Mouse (Mus musculus) cerebellum, adult 11-12 months (tissue): ENCODE measurements around the gene Arid1b.

Source experiments
- DNase-seq: peaks from one replicate; pipeline ENCODE4 v3.0.0; 2022

Arid1b gene

DNA sequence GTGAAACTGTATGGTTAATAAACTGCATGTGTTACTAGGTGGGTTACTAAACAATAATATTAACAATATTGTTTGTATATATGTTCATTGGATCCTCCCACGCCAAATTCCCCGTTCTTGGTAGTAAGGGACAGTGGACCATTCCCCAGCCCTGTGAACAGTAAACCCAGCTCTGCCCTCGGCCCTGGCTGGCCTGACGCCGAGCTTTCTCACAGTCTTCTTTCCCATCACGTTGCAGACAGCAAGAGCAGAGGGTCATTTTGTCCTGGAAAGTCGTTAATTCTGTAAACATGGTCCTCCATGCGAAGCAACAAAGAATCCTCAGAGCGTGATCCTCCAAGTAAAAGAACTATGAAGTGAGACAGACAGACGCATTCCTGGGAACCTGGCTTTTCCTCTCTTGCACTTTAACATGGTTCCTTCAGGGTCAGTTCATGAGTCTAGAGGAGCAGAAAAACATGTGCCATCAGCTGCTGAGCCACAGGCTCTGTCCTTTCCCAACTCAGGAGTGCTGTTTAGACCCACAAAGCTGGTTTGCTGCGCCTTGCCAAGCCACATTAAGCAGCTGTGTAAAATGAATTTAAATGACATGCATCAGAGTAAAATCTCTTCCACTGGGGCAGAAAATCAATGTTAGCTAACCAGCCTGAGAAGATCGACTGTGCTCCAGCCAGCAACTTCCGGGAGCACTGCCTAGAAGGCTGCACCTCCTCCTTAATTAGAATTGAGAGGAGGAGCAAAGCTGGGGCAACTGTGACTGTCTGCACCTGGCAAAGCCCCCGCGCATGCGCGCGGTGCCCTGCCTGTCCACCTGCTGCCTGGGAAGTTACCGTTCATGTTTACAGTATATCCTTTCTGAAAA lies 301.2 kb downstream of the Arid1b start:
- DNase-seq, result peak; percentile 91

DNA sequence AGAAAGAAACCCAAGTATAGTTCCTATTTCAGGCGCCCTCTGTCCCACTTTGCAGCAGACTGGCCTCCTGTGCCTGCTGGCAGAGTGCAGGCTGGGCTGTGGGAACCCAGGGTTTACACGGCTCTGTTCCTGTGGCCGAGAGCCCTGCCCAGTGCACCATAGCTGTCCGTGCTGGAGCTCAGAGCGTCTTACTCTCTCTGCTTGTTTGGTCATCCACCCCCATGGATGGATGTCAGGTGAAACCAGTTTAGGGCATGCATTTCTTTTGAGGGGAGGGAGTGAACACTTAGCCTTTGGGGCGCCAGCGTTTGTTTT lies 301.8 kb downstream of the Arid1b start:
- no peak for DNase-seq

DNA sequence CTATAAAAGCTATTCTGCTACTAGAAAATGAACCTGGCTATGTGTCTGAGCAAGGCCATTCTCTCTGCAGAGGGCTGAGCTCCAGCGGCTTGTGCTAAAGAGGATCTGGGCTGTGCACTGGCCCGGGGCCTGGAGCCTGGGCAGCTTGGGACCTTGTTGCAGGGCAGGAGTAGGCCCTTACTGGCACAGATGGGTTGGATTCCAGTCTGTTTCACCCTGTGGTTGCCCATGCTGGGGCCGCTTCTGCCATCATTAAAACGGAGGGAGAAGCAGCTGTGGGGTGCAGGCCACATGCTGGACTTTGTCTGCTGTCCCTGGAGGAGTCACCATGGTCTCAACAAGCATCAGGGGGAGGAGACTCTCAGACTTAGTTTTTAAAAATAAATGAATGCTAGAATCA lies 303.4 kb downstream of the Arid1b start:
- peak; percentile 56 for DNase-seq

DNA sequence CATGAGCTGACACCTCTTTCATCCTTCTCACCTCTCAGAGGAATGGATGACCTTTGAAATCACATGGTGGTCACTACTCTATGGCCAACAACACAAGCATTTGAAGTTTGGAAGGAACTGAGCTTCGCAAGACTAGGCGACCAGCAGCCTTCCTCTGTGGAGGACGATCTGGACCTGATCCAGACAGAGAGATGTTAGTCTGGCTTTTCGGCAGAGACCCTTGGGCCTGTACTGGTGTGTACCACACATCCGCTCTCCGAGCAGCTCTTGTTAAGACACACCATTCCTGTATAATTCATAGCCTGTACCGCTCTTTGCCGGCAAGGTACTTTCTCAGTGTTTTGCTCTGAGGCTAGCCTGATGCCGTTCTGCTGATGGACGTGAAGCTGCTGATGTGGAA lies 303.9 kb downstream of the Arid1b start:
- DNase-seq, result no peak

DNA sequence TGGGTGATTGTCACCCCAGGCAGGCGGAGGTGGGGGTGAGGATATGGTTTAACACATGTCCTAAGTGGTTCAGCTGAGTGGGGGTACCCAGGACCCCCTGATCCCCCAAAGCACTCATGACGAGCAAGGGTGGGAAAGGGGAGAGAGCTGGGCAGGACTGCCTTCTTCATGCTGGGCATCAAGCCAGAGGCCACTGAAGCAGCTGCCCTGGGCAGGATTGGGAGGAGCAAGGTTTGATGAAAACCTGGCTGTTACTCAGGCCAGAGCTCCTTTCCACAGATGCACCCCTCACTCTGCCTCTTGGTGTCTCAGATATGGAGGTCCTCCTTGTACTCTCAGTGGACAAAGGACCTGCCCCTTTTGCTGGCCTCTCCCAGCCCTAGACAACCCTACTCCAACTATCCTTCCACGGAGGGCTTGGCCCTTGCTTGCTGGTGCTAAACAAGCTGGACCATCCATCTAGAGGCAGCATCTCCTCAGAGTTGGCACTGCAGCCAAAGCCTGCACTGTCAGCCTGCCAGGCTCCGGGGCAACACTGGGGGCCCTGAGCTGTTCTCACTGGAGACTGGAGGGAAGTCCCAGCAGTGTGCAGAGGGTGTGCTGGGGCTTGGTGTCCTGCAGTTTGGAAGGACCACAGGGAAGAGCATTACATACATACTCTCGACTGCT lies 304.9 kb downstream of the Arid1b start:
- DNase-seq, result peak; percentile 67

DNA sequence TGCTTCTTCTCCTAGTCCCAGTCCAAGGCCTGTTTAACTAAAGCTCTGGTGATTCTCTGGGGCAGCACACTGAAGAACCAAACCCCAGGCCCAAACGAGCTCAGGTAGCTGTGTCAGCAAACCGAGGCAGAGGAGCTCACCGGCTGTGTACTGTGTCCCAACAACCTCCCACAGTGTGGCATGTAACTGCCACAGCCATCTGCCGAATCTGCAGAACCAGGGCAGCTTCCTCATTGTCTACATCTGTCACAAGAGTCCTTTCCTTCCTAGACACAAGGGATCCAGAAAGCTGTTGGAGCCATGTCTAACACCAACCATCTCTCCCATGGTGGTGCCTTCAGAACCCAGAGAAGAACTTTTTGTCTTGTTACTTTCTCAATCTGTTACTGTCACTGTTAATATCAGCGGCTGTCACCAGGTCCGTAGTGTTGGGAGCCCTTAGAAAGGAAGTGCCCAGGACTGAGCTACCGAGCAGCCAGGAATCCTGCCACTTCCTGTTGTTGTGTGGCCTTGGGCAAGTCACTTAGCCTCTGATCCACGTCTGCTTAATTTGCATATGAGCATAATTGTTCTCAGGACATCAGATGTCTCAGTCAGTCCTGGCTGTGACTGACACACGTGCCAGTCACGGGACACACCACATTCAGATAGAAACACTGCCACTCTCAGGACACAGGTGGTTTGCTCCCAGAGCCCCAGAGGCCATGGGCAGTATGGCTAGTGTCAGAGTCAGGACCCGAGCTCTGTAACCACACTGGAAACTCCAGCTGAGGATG lies 309.0 kb downstream of the Arid1b start:
- no peak for DNase-seq

DNA sequence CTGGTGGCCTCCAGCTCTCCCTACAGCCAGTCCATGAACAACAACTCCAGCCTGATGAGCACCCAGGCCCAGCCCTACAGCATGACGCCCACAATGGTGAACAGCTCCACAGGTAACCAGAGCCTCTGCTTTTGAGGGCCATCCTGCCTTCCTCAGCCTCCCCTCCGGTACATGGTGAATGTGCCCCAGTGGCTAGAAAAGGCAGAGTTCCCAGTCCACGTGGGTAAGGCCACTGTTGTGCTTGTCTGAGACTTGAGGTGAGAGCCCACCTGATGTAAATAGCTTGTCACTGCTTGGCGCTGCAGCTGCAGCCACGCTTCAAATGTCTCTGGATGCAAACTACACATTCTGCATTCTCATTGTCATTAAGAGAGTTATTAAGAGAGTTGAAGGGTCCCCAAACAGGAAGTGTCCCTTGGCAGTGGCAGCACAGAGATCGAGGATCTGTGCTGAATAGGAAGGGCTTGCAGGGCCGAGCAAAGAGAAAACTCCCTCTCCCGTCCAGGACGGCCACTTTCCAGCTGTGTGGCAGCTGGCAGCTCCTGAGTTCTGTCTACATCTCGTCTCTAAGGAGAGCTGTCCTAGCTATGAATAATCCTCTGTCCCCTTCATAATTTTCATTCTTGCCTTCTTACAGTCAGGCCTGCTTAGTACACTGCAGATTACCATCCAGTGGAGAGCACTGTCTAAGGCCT lies 311.8 kb downstream of the Arid1b start:
- no peak for DNase-seq

DNA sequence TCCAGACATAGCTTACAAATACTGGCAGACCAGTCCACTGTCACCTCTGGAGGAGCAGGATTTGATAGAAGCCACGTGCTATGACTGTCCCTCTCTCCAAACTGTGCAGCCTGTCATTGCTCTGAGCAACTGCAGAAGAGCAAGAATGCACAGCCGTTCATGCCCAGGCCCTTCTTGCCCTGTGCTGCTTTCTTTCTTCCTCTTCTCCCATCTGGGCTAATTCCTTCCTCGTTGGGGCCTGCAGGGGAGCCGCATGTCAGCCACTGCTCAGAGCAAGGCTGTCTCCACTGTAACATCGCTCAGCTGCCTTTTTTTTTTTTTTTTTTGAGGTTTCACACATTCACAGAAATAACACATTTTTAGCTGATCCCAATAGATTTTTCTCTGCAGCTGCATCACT lies 315.8 kb downstream of the Arid1b start:
- no peak for DNase-seq

DNA sequence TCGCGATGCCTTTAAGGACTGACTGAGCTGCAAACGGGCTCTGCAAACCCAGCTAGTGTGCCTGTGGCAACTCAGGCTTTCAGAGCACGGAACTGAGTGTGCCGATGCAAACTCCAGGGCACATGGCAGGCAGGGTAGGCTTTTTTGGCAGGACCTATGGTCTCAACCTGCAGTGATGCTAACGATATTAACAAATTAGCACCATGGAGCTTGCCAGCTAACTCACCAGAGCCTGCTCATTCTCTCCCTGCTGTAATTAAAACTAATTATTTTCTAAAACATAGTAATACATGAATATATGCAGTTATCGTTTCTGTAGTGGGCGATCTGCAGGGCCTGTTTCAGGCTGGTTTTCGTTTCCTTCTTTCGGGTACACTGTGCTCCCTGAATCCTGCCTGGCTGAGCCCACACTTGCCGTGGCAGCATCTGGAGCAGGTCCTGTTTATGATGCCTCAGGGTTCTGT lies 316.3 kb downstream of the Arid1b start:
- no peak for DNase-seq

DNA sequence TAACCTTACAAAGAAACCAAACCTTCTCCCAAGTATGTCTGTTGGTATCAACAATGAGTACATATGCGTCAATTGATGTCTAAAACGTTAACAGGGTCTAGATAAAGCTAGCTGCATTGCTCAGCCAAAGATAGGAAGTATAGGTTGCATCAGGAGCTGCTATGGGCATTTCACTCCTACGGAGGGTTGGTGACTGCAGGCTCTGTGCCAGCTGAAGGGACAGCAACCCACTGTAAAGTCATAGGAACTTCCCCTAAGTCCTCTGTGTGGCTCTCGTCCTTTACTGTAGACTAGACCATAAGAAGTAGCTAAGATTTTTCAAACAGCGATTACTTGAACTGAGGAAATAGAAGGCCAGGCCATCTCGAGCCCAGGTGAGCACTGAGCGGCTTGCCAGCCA lies 316.9 kb downstream of the Arid1b start:
- DNase-seq, result no peak

DNA sequence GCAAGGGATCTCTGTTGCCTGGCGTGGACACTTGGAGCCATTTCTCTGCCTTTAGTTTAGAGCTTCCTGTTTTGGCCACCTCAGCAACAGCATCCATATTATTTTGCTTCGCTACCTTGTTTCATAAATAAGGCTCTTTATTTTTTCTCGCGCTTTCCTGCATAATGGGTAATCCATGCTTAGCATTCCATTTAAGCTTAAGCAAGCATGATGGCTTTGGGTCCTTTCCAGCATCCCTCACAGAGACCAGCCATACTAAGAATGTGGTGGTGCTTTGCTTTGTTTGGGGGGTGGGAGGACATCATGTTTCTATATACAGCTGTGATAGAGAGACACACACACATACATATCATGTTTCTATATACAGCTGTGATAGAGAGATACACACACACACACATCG lies 318.2 kb downstream of the Arid1b start:
- DNase-seq, result no peak

DNA sequence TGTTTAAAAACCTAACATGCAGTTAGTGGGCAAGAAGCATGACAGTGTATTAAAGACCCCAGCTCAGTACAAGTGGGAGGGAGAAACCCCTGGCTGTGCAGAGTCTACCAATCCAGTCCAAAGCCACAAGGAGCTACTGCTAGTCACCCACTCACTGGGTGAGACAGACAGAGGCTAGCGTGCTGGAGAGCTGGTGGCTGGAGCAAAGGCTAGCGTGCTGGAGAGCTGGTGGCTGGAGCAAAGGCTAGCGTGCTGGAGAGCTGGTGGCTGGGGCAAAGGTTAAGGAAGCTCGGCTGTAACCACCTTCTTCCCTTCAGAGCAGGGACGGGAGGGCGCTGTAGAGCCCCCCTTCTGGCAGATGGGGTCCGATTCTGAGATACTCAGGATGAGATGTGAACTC lies 320.6 kb downstream of the Arid1b start:
- no peak for DNase-seq

DNA sequence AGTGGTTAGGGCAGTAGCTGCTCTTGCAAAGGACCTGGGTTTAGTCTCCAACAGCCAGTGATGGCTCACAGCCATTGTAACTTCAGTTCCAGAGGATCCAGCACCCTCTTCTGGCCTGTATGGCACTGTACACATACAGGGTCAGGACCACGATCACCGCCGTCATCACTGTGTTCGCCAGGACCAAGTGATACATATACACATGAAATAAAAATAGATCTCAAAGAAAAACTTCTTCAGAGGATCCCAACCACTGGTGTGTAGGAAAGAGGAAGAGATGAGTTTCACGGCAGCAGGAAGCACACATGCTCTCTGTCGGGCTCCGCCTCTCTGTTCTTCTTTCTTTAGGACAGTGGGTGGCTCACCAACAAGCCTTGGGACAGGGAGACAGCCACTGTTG lies 322.4 kb downstream of the Arid1b start:
- DNase-seq, result no peak

DNA sequence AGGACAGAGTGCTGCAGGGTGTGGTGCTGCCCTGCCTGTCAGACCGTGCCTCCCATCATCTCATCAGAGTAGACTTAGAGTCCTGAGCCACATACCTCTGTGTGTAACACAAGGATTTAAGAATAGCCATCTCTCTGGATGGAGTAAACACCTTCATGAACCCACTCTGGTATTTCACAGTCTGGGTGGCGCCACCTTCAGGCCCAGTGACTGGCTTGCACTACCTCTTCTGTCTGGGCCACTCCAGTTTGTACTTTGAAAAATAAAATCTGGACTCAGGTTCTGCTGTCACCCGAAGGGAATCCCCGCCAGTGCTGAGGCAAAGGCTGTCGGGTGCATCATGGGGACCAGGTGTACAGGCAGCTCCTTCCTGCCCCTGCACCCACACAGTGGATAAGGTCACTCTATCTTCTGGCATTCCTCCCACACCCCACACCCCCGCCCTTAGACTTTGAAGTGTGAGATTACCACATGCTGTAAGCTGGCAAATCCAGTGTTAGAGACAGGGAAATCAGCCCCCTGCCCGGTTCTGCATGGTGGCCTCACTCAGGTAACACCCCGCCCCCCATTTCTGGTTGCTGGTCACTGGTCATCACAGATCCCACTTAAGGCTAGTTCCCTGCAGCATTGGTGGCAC lies 327.6 kb downstream of the Arid1b start:
- DNase-seq, result no peak

DNA sequence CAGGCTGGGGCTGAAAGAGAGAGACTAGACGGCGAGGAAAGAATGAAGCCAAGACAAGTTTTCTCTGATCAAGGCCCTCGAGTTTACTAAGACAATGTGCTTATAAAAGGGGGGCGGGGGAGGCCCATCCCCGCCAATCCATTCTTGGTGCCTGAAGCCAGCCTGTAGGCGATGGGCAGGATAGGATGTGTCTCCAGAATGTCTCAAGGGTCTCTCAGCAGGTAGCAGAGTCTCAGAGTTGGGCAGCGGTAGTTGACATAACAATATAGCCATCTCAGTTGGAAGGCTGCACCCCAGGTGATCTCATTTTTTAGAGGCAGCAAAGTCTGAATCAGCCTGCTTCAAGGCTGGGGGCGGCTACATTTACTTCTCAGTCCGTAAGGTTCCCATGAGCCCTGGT lies 328.5 kb downstream of the Arid1b start:
- no peak for DNase-seq

DNA sequence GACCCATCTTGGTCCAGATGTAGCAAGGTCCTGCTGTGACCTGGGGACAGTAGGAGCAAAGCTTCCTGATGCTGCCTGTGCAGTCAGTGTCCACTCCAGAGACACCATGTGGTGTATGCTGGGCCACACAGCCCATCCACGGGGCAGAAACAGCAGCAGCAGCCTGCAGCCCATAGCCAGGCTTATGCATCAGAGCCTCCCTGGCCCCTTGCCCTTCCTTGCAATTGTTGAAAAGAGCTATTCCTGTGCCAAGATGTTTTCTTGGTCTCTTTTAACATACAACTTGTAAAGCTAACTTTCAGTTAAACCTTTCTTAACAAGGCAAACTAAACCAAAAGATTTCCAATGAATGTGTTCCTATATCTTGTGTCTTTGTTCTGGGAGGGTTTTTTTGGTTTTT lies 329.6 kb downstream of the Arid1b start:
- DNase-seq, result no peak

DNA sequence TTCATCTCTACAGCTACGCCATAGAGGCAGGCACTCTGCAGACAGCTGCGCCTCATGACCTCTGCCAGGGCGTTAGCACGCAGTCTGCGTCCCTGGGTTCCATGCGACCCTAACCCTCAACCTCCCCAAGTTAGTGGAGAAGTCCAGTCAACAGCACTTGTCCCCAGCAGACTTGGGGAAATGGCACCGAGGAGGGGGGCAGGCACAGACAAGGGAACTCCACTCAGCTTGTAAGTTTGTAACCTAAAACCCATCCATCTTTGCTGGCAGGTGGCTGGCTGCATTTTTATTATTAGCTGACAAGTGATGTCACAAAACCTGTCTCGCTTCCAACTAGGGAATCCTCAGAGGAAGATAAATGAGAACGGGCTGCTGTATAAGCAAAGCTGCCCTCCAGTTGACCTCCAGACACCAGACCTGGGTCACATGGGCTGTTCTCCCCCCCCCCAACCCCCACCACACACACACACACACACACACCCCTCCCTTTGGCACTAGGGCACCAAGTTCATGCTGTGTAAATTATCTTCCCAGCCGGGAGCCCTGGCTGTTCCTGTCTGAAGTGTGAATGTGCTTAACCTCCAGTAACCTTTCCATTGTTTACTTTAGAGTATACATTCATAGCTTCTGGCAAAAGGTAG lies 330.2 kb downstream of the Arid1b start:
- DNase-seq, result no peak

DNA sequence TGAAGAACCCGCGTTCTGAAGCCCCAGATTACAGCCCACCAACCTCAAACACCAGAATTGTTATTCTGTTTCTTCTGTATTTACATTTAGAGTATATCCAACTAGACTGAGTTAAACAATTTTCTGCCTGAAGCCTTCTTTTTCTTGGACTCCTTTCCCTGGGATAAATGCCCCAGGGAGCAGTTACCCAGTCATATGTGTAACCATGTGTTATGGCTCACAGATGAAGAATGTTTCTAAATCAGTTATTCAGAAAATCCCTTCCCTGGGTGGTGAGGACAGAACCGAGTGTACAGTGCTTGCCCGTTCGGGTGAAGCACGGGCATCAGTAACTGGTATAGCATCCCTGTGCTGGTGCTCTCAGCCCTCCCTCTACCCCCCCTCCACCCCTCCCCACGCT lies 332.6 kb downstream of the Arid1b start:
- no peak for DNase-seq

DNA sequence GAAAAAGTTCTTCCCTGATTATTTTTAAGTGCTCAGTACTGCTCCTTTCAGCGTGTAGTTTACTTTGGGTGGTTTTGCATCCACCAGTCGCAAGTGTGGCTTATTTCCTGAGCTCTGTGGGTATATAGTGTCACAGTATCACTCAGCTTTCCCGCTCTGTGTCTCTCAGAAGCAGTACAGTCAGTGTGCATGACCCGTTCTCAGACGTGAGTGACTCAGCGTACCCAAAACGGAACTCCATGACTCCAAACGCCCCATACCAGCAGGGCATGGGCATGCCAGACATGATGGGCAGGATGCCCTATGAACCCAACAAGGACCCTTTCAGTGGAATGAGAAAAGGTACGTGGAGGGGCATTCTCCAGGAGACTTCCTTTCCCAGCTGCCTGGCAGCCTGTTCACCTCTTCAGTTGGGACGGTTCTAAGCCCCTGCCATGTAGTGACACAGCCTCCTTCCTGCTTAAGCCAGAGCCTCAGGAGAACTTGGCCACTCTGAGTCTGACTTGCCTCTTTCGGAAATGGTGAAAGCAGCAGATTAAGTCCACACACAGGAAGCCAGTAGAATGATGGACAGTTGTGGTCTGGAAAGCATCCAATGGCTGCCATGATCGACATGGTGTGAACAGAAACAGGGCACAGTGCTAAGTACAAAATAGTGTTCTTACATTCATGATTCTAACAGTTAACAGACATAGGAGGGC lies 333.5 kb downstream of the Arid1b start:
- DNase-seq, result no peak

DNA sequence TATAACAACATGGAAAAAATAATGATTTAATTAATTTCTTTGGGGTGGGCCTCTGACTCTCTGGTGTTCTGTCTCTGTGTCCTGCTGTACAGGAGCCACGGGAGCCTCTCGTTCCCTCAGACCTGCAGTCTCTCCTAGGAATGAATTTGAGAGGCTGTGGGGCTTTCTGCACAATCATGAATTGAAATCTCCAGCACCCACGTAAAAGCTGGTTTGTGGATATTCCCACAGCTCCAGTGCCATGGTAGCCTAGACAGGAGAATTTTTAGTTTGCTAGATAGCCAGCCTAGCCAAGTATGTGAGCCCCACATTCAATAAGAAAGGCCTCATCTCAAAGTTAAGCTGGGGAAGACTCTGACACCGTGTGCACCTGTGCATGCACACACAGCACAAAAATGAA lies 335.3 kb downstream of the Arid1b start:
- DNase-seq, result no peak

DNA sequence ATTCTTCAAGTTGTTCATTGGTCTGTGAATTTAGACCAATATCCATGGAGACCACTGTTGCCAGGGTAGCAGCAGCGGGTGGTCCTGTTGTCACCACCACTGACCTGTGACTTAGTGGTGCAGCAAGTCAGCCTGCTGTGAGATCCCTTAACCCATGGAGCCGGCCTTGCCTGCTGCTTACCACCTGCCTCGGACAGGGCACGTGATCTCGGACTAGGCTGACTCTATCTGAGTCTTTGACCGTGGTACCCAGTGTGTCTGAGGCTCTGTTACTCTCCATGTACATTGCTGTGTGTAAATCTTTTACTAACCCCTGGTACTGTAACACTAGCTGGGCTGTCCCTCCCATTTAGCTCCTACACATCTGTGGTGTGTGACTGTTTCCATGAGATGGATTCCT lies 335.9 kb downstream of the Arid1b start:
- no peak for DNase-seq

DNA sequence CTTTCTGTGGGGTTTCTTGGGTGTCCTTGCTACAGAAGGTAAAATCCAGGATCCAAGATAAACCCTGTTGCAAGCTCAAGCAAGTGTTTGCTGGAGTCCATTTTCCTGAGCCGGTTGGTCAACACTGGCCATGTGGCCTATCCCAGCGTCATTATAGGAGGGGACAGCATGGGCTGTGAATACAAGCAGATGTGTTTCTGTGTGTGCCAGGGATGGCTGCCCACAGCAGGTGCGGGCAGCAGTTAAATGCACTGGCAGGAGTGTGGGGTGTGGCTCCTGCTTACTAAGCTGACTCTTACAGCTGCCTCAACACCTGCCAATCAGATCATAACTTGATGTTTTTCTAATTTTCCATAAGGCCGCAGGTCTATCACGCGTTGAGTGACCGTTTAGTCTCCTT lies 336.5 kb downstream of the Arid1b start:
- no peak for DNase-seq
